Mouse (Mus musculus): Measurements from ENCODE around the gene Ndufb4. TPM values are rescaled to one million over a fixed set of nuclear protein-coding genes. Genes with fewer than 3 reads are reported as not detected.
A peak's percentile ranks its signal among the peaks of the same experiment; 100 is the strongest.

Gene Ndufb4
- polyA plus RNA-seq, 1 experiment from 2014 or later, result 58.8 TPM

DNA sequence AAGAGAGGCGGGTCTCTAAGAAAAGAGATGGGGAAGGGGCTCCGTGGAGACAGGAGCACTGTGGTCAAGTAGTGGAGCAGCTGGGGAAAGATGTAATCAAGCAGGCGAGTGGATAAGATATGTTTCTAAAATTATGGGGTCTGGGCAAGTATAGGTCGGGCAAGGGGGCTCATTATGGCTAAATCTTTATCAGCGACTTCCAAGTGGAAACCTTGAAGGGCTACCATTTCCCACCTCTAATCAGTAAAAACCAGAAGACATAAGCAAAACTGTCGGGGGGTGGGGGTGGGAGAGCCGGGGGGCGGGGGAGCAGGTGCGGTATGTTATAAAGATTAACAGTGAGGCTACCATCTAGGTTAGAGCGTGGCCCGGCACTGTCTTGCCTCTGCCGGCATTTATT lies 32.6 kb upstream of the Ndufb4 start:
- Histone ChIP-seq H3K36me3 (no peaks in the 10 kb centered on the region), H3K4me1 (replicated peaks) (peaks cover 50% of the 10 kb centered on the region), H3K9me3 (no peaks in the 10 kb centered on the region), H3K4me3 (replicated peaks) (no peak overlapping the region), H3K9ac (replicated peaks) (no peak overlapping the region), H3K27me3 (no peaks in the 10 kb centered on the region), H3K27ac (peak overlapping the region; percentile 90; the same call in 1 of the 2 replicates), H3K4me2 (replicated peaks) (no peak overlapping the region)
- ATAC-seq, result no peak
- 66% methylated on average over 12 of the region's 12 CpGs for WGBS

DNA sequence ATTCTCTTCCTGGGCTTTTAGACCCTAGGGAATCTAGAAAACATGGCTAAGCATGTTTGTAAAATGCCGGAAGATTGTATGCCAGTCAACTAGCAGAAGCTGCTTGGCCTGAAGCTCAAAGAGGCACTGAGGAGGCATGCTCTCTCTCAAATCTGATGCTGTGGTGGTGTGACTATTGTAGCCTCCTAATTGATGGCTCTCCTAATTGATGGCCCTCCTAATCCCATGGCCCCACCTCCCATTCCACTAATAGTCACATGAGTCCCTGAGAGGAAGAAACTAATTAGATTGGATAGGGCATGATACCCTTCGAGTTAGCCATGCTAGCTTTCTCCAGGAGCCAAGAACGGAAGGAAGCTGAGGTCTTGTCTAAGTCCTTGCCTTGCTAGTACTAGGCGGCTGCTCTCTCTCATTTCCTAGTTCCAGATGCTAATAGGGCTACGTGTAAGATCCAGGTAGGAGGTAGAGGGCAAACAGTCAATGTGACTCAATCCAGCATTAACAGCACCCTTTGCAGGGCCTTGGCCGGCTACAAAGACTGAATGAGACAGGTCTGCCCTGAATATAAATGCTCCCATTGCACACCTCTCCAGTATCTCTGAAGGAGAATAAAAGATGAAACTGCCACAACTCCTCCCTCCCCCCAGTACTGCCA lies 31.8 kb upstream of the Ndufb4 start:
- no peaks in the 10 kb centered on the region for H3K9me3 ChIP-seq
- ATAC-seq, result no peak
- no peak overlapping the region for H3K4me2 ChIP-seq (replicated peaks)
- WGBS, result 51% methylated on average over 6 of the region's 6 CpGs
- peaks cover 50% of the 10 kb centered on the region for H3K4me1 ChIP-seq (replicated peaks)
- no peak overlapping the region; the same call in 1 of the 2 replicates for H3K9ac ChIP-seq (replicated peaks)
- no peaks in the 10 kb centered on the region for H3K27me3 ChIP-seq
- H3K4me3 ChIP-seq (replicated peaks), result no peak overlapping the region
- H3K27ac ChIP-seq, result peak overlapping the region; percentile 90; the same call in 1 of the 2 replicates
- H3K36me3 ChIP-seq, result no peaks in the 10 kb centered on the region

DNA sequence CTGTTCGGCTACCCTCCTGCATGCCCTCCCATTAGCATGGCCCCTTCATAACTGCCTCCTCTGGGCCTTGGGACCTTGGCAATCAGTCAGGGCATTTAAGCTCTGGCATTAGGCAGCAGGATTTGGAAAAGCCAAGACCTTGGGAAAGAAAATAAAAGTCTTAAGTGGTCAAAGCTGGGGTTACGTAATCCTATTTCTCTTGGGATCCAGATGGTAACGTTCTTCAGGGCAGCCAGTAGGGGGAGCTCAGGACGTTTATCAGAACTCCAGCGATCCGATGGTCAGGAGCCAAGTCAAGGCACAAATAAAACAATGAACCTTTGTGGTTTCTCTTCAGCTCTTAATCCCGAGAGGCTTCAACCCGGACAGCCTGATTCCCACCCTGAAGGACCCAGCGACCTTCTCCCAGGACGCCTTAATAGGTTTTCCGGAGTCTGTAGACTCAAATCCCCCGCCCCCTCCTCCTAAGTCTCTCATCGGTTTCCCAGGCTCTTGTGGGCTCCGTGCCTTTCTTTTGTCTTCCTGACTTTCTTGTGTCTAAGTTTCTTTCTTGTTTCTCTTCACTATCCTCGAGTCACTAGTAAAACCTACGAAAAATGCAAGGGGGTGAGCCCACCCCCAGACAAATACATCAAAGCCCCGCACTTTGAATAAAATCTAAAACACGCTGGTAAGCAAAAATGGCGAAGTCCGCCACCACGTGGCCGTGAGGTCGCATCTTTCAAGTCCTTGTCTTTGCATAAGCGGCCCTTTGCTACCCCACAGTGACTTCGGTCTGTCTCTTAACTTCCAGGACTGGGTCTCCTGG lies 30.6 kb upstream of the Ndufb4 start:
- Histone ChIP-seq H3K27ac (peak overlapping the region; percentile 90), H3K4me3 (replicated peaks) (peak overlapping the region; percentile 40), H3K4me2 (replicated peaks) (peak overlapping the region; percentile 59), H3K9ac (replicated peaks) (peak overlapping the region; percentile 65), H3K36me3 (no peaks in the 10 kb centered on the region), H3K4me1 (replicated peaks) (peaks cover 50% of the 10 kb centered on the region), H3K9me3 (no peaks in the 10 kb centered on the region), H3K27me3 (no peaks in the 10 kb centered on the region)
- WGBS, result 2% methylated on average over 25 of the region's 25 CpGs
- ATAC-seq, result peak; percentile 57

DNA sequence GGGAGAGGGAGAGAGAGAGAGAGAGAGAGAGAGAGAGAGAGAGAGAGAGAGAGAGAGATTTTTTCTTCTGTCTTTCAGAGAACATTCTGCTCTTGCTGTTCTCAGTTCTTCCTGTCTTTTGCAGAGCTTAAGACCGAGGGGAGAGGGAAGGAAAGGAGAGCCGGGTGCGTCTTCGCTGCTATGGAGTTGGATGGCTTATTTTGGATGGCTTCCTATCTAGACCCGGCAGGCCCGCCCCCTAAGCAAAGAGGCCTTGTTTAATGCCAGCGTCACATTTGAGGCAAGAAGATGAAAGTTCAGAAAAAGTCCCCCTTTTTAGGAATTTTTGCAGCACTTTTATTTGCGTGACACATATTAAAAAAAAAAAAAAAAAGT lies 30.0 kb upstream of the Ndufb4 start:
- peak overlapping the region; percentile 40 for H3K4me3 ChIP-seq (replicated peaks)
- H3K4me1 ChIP-seq (replicated peaks), result peaks cover 50% of the 10 kb centered on the region
- no peaks in the 10 kb centered on the region for H3K27me3 ChIP-seq
- peak overlapping the region; percentile 59 for H3K4me2 ChIP-seq (replicated peaks)
- no peak for ATAC-seq
- H3K36me3 ChIP-seq, result no peaks in the 10 kb centered on the region
- peak overlapping the region; percentile 48 for H3K9ac ChIP-seq (replicated peaks)
- 10% methylated on average over 8 of the region's 8 CpGs for WGBS
- no peaks in the 10 kb centered on the region for H3K9me3 ChIP-seq
- H3K27ac ChIP-seq, result peak overlapping the region; percentile 90

DNA sequence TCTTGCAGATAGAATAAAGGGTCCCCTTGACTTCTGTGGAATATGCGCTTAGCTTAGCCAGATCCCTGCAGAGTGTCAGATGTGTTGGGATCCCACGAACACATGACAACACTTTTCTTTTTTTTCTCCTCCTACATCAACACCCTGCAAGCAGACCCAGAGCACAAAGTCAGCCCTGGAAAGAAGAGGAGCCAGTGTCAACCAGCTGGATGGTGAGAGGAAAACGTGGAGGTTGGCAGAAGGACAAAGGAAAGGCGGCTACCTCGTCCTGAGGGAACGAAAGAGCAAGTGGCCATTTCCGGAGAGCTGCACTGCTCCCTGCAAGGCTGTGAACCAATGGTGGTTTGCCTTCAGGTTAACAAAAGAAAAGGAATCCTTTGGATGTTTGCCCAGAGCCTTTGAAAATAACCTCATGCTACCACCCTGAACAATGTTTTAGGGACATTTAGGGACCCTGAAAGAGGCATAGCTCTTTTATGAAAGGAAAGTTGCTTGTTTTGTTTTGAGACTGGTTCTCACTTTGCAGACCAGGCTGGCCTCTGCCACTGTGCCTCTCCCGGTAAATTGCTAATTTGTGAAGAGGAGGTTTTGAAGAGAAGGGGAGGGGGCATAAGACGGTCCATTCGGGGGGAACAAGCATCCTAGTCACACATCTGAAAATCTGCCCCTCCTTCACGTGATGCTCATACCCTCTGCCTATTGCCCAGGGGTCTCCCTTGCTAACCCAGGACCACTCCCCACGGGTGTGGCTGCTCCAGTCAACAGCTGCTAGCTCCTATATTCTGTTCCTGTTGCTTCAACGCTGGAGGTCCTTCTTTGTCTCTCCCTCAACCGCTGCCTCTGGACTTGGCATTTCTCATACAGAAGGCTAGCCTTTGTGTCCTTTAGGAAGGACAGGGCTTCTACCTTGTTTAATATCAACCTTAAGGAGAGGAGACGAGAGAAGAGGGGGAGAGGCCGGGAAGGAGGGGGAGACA lies 29.2 kb upstream of the Ndufb4 start:
- Histone ChIP-seq H3K9ac (replicated peaks) (peak overlapping the region; percentile 48), H3K4me3 (replicated peaks) (peak overlapping the region; percentile 5; the same call in 1 of the 2 replicates), H3K4me2 (replicated peaks) (peak overlapping the region; percentile 59), H3K9me3 (no peaks in the 10 kb centered on the region), H3K27me3 (no peaks in the 10 kb centered on the region), H3K36me3 (no peaks in the 10 kb centered on the region), H3K27ac (peak overlapping the region; percentile 90), H3K4me1 (replicated peaks) (peaks cover 50% of the 10 kb centered on the region)
- WGBS, result 6% methylated on average over 16 of the region's 16 CpGs
- peak; percentile 66 for ATAC-seq

DNA sequence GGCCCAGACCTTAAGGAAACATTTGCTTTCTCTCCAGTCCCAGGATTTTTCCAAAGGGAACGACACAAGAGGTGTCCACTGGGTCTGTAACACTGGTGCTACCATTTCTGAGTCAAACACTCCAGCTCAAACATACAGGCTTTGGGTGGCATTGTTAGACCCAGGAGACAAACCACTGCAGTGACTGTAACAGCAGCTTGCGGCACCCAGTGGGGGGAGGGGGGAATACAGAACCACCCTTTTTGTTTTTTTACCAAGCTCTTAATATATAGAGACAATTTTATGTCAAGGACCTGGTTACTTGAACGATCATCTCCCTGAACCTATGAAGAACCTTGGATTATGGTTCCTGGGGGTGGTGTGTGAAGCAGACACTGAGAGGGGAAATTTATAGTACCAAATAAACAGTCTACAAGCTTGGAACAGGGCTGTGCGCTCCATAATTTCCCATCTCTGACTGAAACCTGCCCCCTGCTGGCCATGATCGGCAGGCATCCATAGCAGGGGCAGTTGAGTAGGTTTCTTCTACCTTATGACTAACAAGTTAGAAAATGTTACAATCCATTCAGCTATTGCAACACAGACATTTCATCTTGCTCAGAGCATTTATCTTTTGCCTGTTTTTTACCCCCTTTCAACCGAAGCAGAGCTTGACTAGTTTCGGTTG lies 28.2 kb upstream of the Ndufb4 start:
- no peaks in the 10 kb centered on the region for H3K27me3 ChIP-seq
- H3K4me2 ChIP-seq (replicated peaks), result no peak overlapping the region
- WGBS, result 43% methylated on average over 7 of the region's 7 CpGs
- peaks cover 49% of the 10 kb centered on the region for H3K4me1 ChIP-seq (replicated peaks)
- no peaks in the 10 kb centered on the region for H3K36me3 ChIP-seq
- peak; percentile 37 for ATAC-seq
- H3K4me3 ChIP-seq (replicated peaks), result no peak overlapping the region
- peak overlapping the region; percentile 90 for H3K27ac ChIP-seq
- no peak overlapping the region for H3K9ac ChIP-seq (replicated peaks)
- no peaks in the 10 kb centered on the region for H3K9me3 ChIP-seq

DNA sequence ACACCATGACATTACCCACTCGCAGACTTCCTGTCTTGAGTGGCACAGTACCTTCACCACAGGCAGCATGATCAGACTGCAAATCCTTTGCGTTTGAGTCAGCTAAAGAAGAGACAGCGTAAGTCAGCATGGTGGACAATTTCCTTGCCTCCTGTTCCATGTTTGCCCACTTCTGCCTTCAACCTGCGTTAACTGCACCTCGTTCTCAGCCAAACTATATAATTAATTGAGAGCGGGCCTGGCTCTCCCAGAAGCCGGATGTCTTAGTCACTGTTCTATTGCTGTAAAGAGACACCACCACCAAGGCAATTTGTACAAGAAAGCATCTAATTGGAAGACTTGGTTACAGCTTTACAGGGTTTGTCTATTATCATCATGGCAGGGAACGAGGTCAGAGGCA lies 26.6 kb upstream of the Ndufb4 start:
- peaks cover 51% of the 10 kb centered on the region for H3K4me1 ChIP-seq (replicated peaks)
- H3K4me2 ChIP-seq (replicated peaks), result no peak overlapping the region
- no peaks in the 10 kb centered on the region for H3K9me3 ChIP-seq
- no peak overlapping the region for H3K9ac ChIP-seq (replicated peaks)
- H3K36me3 ChIP-seq, result no peaks in the 10 kb centered on the region
- H3K4me3 ChIP-seq (replicated peaks), result no peak overlapping the region
- 80% methylated on average over 8 of the region's 8 CpGs for WGBS
- H3K27me3 ChIP-seq, result no peaks in the 10 kb centered on the region
- no peak overlapping the region for H3K27ac ChIP-seq
- no peak for ATAC-seq

DNA sequence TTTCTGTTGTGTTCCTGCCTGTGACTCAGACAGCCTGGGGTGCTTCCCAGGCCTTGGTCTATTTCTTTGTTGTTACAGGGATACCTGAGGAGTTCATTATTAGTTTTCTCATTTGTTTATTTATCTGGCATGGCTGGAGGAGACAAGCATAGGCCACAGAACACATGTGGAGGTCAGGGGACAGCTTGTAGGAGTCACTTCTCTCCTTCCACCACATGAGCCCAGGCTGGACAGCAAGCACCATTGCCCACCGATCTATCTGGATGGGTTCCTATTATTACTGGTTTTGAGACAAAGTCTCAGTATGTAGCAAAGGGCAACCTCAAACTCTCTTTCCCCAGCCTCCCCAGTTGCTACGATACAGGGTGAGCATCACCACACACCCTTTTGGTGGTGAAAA lies 26.0 kb upstream of the Ndufb4 start:
- 81% methylated on average over 2 of the region's 2 CpGs for WGBS
- H3K9ac ChIP-seq (replicated peaks), result no peak overlapping the region

DNA sequence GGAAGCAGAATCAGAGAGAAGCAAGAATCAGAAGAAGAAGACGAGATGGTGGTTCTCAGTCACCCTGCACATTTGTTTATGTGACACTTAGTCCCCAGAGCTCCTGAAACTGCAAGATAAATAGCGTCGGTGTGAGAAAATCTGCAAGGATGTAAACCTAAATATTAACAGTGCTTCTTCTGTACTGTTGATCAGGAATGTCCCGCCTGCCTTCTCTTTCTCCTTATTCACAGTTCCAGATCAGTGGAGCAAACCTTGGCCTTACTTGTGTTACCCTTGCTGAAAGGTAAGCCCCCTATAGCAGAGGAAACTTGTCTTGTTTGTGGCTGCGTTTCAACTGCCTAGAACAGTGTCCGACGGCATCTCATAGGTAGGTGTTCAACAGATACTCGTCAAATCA lies 23.3 kb upstream of the Ndufb4 start:
- Histone ChIP-seq H3K9ac (replicated peaks) (no peak overlapping the region), H3K9me3 (no peaks in the 10 kb centered on the region), H3K27ac (no peak overlapping the region), H3K27me3 (no peaks in the 10 kb centered on the region), H3K36me3 (no peaks in the 10 kb centered on the region), H3K4me2 (replicated peaks) (no peak overlapping the region), H3K4me3 (replicated peaks) (no peak overlapping the region), H3K4me1 (replicated peaks) (peaks cover 26% of the 10 kb centered on the region)
- ATAC-seq, result no peak
- WGBS, result 83% methylated on average over 8 of the region's 8 CpGs

More for the DNA sequence above, 26.0 kb upstream of the Ndufb4 start:
- no peak for ATAC-seq
- H3K4me3 ChIP-seq (replicated peaks), result no peak overlapping the region
- no peaks in the 10 kb centered on the region for H3K9me3 ChIP-seq
- no peaks in the 10 kb centered on the region for H3K36me3 ChIP-seq
- peaks cover 46% of the 10 kb centered on the region for H3K4me1 ChIP-seq (replicated peaks)
- H3K4me2 ChIP-seq (replicated peaks), result no peak overlapping the region
- H3K27me3 ChIP-seq, result no peaks in the 10 kb centered on the region
- H3K27ac ChIP-seq, result no peak overlapping the region

DNA sequence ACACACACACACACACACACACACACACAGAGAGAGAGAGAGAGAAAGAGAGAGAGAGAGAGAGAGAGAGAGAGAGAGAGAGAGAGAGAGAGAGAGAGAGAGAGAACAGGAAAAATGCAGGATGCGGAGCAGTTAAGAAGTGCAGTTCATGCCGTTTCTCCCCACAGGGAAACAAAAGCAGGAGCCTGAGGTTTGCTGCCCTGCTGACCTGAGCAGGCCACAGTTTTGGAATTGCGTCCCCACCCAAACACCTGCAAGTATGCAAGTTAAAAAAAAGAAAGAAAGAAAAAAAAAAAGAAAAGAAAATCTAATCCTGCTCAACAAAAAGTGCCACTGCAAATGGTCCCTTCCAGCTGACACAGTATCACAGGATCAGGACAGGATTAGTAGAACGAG lies 22.4 kb upstream of the Ndufb4 start:
- peak overlapping the region; percentile 36 for H3K4me2 ChIP-seq (replicated peaks)
- no peaks in the 10 kb centered on the region for H3K9me3 ChIP-seq
- H3K27me3 ChIP-seq, result no peaks in the 10 kb centered on the region
- peaks cover 19% of the 10 kb centered on the region for H3K4me1 ChIP-seq (replicated peaks)
- no peak overlapping the region for H3K27ac ChIP-seq
- H3K9ac ChIP-seq (replicated peaks), result no peak overlapping the region; the same call in 1 of the 2 replicates
- WGBS, result 19% methylated on average over 4 of the region's 4 CpGs
- H3K36me3 ChIP-seq, result no peaks in the 10 kb centered on the region
- no peak overlapping the region for H3K4me3 ChIP-seq (replicated peaks)
- no peak for ATAC-seq

DNA sequence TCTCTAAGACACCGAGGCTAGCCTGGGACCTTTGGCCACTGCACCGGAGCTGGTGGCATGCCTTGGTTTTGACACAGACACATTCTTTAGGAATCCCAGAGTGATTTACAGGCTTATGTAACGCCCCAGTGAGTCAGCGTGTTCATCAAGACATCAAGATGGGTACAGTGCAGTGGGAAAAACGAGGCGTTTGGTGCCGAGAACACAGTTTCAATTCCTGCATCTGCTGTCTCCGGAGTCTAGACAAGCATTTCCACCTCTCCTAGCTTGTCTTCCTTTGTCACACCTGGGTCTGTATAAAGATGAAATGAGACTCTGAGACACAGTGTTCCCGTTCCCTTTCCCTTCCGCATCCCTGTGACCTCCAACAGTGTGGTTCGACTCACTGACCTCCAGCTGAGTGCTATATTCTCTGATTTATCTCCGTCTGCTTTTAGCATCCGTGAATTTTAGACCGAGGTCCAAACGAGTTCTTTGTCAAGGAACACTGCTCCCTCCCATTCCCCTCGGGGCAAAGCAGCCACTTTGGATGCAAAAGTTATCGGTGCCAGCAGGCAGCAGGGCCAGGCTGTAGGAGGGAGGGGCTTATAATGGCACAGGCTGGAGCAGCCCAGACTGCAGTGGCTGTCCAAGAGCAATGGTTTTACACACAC lies 21.9 kb upstream of the Ndufb4 start:
- ATAC-seq, result peak; percentile 86
- H3K4me2 ChIP-seq (replicated peaks), result peak overlapping the region; percentile 36
- H3K9ac ChIP-seq (replicated peaks), result no peak overlapping the region
- H3K36me3 ChIP-seq, result no peaks in the 10 kb centered on the region
- H3K9me3 ChIP-seq, result no peaks in the 10 kb centered on the region
- no peak overlapping the region for H3K4me3 ChIP-seq (replicated peaks)
- H3K4me1 ChIP-seq (replicated peaks), result peaks cover 19% of the 10 kb centered on the region
- H3K27me3 ChIP-seq, result no peaks in the 10 kb centered on the region
- WGBS, result 42% methylated on average over 17 of the region's 17 CpGs
- peak overlapping the region; percentile 54 for H3K27ac ChIP-seq

Data from midbrain, embryonic 13.5 days (tissue).